Mouse (Mus musculus) cerebellum, postnatal 4 days (tissue): ENCODE data around the gene Oscp1.
"Not testable (repeated sequence)": the region's sequence is repeated elsewhere in the genome, so short reads cannot be mapped to it uniquely, and the experiment has no call there.

ENCODE experiments used
- DNase-seq, 2 experiments: peaks; one replicate each; pipeline ENCODE4 v3.0.0; 2022; ENCODE audit warnings: low spot score in 2 of 2, mixed read lengths in 1 of 2

Oscp1 gene

DNA sequence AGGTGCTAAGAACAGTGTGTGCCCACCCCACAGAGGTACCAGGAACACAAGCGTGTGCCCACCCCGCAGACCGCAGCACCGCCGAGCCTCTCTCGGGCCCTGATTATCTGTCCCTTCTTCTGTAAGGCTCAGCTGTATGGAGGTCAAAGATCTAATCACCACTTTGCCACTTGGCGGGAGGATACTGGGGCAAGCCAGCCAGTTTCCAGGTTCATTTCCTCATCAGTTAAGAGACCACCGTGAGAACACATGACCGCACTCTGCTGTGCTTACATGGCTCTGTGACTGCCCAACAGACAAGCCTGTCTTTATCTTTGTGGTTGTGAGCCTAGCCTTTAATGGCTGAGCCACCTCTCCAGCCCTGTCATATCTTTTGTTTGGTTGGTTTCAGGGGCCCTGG is 24.7 kb downstream of the Oscp1 start:
- no peak for DNase-seq

DNA sequence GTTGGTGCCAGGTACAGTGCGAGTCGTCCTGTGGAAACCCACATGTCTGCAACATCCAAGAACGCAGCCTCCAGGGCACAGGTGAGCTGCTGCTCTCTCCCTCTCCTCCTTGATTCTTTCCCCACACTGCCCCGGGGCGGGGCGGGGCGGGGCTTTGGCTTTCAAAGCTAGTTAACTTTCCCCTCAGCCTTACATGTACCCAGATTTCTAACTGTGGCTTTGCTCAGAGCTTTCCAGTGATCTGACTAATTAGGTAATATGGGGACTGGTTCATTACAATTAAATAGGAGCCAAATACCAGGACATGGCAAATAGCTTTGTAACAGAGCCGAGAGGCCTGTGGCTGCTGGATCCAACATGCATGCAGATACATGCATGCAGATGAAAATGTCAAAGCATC is 26.0 kb downstream of the Oscp1 start:
- DNase-seq = no peak

GRCm38 (mm10) chr4:126085996-126086576 is 27.7 kb downstream of the Oscp1 start:
- DNase-seq = peak; percentile 51 to 77

- no peak for DNase-seq
Measured at GRCm38 (mm10) chr4:126090101-126090847, 31.9 kb downstream of the Oscp1 start.

GRCm38 (mm10) chr4:126090848-126091124 is 32.4 kb downstream of the Oscp1 start:
- no peak for DNase-seq

- DNase-seq = no peak
Measured at GRCm38 (mm10) chr4:126091873-126092272, 33.5 kb downstream of the Oscp1 start.

DNA sequence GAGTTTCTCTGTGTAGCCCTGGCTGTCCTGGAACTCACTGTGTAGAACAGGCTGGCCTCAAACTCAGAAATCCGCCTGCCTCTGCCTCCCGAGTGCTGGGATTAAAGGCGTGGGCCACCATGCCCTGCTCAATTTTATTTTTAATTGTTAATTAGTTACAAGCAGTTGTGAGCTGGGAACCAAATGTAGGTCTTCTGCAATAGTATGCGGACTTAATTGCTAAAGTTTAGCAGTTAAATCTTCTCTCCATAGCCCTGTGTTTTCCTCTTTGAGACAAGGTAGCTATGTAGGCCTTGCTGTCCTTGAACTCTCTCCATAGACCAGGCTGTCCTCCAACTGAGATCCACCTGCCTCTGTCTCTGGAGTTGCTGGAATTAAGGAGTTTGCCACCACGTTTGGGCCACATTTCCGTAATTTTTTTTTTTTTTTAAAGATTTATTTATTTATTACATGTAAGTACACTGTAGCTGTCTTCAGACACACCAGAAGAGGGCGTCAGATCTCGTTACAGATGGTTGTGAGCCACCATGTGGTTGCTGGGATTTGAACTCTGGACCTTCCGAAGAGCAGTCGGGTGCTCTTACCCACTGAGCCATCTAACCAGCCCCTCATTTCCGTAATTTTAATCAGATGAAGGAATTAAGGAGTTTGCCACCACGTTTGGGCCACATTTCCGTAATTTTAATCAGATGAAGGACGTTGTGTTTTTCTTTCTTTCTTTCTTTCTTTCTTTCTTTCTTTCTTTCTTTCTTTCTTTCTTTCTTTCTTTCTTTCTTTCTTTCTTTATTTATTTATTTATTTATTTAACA is 37.5 kb downstream of the Oscp1 start:
- not testable (repeated sequence) for DNase-seq

DNA sequence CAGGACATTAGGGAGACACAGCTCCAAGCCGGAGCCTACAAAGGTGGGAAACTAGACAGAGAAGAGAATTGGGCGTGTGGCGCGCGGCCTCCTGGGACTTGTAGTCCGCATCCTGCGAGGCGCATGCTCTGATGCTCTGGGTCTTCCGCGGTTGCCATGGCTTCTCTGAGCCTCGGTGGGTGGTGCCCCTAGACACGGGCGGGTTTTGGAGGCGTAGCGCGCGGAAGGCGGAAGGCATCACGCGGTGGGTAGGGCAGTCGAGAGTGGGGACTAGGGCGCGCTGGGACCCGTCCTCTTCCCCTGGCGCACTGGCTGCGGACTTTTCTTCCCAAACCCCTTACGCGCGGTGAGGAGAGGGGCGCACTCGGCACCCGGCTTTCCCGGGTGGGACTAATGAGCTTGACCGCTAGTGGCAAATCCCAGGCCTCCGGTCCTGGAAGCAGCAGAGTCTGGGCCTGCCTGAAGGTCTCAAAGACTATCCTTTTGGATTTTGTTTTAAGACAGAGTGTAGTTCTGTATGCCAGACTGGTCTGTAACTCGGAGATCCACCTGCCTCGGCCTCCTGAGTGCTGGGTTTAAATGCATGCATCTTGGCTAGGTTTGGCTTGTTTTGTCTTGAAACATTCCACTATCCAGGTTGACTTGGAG is 38.2 kb downstream of the Oscp1 start, which contains the start of gene Lsm10:
Gene Lsm10, plus strand, starts transcription at position 160 of the 648 bp plus-strand sequence.
- DNase-seq = peak; percentile 83 to 91

DNA sequence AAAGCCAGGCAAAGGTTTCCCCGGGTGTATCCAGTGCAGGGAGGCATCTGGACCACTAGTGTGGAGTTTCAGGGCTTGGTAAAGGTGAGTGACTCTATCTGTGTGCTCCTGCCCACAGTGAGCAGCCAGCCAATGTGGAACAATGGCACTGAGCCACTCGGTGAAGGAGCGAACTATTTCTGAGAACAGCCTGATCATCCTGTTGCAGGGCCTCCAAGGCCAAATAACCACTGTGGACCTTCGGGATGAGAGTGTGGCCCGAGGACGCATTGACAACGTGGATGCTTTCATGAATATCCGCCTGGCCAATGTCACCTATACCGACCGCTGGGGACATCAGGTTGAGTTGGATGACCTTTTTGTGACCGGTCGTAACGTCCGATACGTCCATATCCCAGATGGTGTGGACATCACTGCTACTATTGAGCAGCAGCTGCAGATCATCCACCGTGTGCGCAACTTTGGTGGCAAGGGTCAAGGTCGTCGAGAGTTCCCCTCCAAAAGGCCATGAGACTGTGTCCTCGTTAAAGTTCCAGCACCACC is 39.4 kb downstream of the Oscp1 start:
- no peak for DNase-seq

DNA sequence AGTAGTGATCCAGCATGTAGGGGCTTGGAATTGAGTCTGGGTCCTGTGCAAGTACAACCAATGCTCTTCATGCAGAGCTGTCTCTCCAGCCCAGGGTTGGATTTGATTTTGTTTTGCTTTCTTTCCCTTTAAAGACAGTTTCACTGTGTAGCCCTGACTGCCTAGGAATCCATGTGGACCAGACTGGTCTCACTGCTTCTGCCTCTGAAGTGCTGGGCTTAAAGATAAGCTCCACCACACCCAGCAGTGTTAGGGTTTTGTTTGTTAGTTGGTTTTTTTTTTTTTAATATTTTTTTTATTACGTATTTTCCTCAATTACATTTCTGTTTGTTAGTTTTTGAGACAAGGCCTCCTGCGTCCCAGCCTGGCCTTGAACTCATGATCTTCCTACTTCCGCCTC is 41.0 kb downstream of the Oscp1 start:
- no peak for DNase-seq

GRCm38 (mm10) chr4:126100764-126101163 is 42.4 kb downstream of the Oscp1 start:
- DNase-seq = no peak

GRCm38 (mm10) chr4:126102061-126102841 is 43.9 kb downstream of the Oscp1 start:
- DNase-seq = no peak

DNA sequence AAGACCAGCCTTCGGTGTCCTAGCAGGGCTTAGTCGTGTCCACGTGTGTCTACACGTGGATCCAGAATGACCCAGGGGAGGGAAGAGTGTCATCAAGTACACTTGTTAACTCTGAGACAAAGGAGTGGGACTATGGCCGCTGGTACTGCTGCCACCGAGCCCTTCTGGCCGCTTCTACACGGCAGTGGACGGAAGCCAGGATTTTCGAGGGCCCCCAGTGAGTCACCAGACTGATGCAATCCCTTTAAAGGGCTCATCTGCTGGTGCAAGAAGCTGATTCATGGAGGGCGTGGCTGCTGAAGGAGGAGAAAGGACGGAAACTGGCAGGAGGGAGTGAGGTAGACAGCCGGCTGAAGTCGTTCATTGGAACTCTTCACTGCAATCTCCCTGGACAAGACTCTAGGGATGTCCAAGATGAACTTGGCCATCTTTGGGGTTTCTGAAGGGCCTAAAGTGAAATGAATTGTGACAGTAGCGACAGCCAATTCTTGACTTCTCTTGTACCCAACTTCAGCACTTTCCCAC is 44.8 kb downstream of the Oscp1 start:
- peak; percentile 44 to 80 for DNase-seq

GRCm38 (mm10) chr4:126103590-126104068 is 45.3 kb downstream of the Oscp1 start, which contains the start of gene Stk40:
Stk40 (plus strand) TSS chr4:126103957.
- peak; percentile 89 to 96 for DNase-seq

GRCm38 (mm10) chr4:126104261-126105075 is 46.1 kb downstream of the Oscp1 start:
- peak in 1 of 2 experiments; percentile 44 for DNase-seq

- no peak for DNase-seq
Measured at GRCm38 (mm10) chr4:126105131-126105783, 46.9 kb downstream of the Oscp1 start.

GRCm38 (mm10) chr4:126108061-126108740 is 49.8 kb downstream of the Oscp1 start:
- no peak for DNase-seq

- DNase-seq = no peak
Measured at GRCm38 (mm10) chr4:126109613-126110373, 51.4 kb downstream of the Oscp1 start.
